Mouse (Mus musculus) cerebellum, adult (tissue): Measurements from ENCODE around the gene Fbxo2.
"Not testable (repeated sequence)": the region's sequence is repeated elsewhere in the genome, so short reads cannot be mapped to it uniquely, and the experiment has no call there.

ENCODE experiments used
- ATAC-seq: cut with Nextera tagmentation; 2 replicates; pipeline ENCODE4 v1.9.2; 2017; ENCODE audit warnings: mild to moderate bottlenecking, moderate library complexity, mixed read lengths; ENCODE audit not compliant: insufficient number of reproducible peaks, low FRiP score, low TSS enrichment

Fbxo2 gene

DNA sequence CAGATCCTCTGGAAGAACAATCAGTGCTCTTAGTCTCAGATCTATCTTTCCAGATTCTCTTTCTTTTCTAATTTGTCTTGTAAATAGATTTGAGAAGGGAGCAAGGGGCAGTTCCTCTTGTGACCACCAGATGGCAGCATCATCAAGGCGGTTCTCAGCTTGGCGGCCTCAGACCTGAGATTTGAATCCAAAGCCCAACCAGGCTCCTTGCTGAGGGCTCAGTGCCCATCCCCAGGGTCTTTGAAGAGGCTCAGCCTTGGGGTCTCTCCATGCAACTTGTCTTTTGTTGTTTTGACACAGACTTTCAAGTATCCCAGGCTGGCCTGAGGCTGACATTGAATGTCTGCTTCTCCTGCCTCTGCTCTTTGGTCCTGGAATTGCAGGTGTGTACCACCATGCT is 10.4 kb downstream of the Fbxo2 start:
- no peak for ATAC-seq

DNA sequence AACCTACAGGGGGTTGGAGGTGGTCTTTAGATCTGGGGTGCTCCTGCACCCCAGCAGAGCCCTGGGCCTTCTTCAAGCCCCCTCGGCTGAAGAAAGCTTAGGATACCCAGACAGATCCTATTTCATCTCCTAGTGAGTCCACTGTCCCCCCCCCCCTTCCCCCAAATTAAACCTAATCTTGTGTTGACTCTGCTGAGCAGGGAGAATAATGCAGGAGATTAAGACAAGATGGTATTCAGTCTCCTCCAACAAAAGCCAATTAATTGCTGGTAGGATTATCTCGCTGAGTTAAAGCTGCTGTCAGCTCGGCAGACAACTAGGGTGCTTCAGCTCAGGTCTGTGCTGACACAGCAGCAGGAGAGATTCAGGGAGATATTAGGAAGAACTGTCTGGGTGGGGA is 10.8 kb downstream of the Fbxo2 start:
- no peak for ATAC-seq

GRCm38 (mm10) chr4:148173811-148174494 is 13.5 kb downstream of the Fbxo2 start:
- peak; percentile 79; the same call in 1 of the 2 replicates for ATAC-seq

DNA sequence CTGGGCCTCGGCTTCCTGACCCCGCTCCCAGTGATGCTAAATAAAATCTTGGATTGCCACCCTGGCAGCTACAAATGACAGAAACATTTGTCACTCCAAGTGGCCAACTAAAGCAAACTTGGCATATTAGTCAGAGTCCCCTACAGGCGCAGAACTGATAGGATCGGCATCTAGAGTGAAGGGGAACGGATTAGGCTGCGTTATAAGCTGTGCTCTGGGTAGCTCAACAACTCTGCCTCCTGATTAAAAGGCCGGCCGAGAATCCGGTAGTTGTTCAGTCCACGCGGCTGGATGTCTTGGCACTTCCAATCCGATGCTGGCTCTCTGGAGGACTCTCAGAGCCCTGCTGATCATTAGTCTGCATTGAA is 14.1 kb downstream of the Fbxo2 start:
- no peak for ATAC-seq

- not testable (repeated sequence) for ATAC-seq
Measured at GRCm38 (mm10) chr4:148176603-148177002, 16.2 kb downstream of the Fbxo2 start.

DNA sequence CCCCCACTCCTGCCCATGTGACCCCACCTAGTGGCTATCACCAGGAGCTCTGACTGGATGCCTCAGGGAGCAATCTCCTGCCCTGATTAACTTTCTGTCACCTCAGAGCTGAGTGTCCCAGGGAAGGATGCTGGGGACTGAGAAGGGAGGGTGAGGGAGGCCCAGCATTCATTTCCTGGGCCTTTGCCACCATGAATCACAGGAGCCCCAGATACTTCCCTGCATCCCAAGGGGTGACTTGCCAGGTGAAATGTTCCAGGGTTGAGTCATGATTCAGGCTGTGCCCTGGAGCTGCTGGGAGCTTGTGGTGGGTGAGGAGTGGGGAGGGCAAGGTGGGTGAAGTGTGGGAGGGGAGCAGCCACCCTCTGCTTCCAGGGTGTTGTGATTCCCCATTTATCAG is 17.3 kb downstream of the Fbxo2 start:
- no peak for ATAC-seq

GRCm38 (mm10) chr4:148181483-148181882 is 21.1 kb downstream of the Fbxo2 start:
- no peak for ATAC-seq

DNA sequence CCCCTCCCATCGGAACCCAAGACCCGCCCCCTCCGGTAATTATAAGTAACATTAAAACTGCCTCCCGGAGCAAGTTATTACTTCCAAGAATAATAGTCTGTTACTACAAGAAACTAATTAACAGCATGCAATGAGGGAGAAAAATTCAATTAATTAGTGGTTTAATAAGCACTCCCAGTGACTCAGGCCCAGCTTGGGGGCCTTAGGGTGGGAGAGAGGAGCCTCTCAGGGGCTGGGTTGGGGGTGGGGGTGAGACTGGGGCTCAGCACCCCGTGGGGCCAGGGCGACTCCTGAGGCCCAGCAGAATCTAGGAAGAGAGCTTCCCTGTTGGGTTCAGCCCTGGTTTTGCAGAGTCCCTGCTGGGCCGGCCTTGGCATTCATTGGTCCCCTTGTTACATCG is 21.9 kb downstream of the Fbxo2 start:
- no peak for ATAC-seq

DNA sequence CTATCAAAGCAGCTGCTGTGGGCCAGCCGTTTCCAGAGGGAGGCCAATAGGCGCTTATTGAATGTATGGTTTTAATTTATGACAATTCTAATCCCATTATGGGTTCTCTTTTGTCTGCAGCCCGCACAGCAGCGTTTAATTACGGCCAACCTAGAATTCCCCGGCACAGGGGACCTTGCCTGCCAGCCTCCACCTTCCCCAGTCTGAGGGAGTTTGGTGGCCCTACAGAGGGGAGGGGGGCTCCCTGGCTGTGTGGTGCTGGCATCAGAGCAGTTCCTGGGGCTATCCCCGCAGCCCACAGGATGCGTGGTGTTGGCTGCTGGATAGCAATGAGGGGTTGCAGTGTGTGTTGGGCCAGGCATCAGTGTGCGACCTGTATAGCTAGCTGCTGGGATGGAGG is 24.1 kb downstream of the Fbxo2 start:
- ATAC-seq, result no peak

- no peak for ATAC-seq
Measured at GRCm38 (mm10) chr4:148185819-148186218, 25.4 kb downstream of the Fbxo2 start.

DNA sequence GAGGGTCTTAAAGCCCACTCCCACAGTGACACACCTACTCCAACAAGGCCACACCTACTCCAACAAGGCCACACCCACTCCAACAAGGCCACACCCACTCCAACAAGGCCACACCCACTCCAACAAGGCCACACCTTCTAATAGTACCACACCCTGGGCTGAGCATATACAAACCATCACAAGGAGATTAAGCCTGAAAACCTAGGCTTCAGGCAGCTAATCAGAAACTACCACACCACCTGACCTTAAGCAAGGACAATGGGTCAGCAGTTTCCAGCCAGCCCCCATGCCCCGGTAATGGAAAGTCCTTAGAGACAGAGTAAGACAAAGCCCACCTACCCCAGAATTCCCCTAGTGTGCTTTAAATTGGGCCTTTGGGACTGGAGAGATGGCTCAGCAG is 28.3 kb downstream of the Fbxo2 start:
- not testable (repeated sequence) for ATAC-seq

- ATAC-seq, result no peak
Measured at GRCm38 (mm10) chr4:148192707-148193245, 32.4 kb downstream of the Fbxo2 start.

- no peak for ATAC-seq
Measured at GRCm38 (mm10) chr4:148194400-148194799, 34.0 kb downstream of the Fbxo2 start.

- ATAC-seq, result no peak
Measured at GRCm38 (mm10) chr4:148198721-148199120, 38.3 kb downstream of the Fbxo2 start.

GRCm38 (mm10) chr4:148203557-148203956 is 43.1 kb downstream of the Fbxo2 start:
- ATAC-seq, result no peak

DNA sequence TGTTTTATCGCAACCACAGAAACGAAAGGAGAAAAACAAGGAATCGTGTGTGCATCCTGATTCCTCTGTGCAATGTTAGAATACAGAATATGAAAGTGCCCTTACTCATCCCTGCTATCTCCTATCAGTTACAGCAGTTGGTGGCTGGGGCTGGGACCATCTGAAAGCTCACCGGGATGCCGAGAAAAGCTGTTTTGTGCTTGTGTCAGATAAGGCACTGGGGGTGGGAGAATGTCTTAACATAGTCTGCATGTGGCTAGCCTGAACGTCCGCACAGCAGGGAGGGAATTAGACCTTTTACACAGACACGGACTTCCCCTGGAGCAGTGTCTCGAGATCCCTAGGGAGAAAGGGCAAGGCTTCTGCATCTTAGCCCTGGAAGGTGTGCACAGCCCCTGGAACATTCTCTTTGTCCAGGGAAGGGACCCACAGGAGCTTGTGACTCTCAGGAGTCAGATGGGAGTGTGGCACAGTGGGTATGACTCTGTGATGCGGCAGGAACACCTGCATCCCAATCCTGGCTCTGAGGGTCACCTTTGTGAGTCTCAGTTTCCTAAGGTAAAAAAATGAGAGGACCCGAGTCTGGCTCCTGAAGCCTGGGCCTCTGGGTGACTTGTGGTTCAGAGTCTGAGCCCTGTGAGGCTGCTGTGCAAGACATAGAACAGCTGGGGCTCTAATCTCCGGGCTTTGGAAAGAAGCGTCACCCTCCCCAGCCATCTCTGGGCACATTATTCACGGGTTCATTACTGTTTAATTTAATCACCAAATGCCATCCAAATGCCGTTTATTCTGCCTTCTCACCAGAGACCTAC is 43.8 kb downstream of the Fbxo2 start:
- ATAC-seq, result no peak

- no peak for ATAC-seq
Measured at GRCm38 (mm10) chr4:148204873-148205232, 44.4 kb downstream of the Fbxo2 start.

- no peak for ATAC-seq
Measured at GRCm38 (mm10) chr4:148214460-148215136, 54.2 kb downstream of the Fbxo2 start.

- no peak for ATAC-seq
Measured at GRCm38 (mm10) chr4:148215264-148215900, 55.0 kb downstream of the Fbxo2 start.
